Mouse (Mus musculus) lung, adult 2 months (tissue): ENCODE results near the gene Apoa5.

Experiments
- CTCF ChIP-seq: fragments of 200-500 bp; IDR thresholded peaks from 2 replicates; pipeline ENCODE4 v1.5.1; 2011; ENCODE audit warnings: mild to moderate bottlenecking, low read length, control low read depth; ENCODE audit not compliant: insufficient read depth
- POLR2A ChIP-seq: fragments of 200-500 bp; IDR thresholded peaks from 2 replicates; pipeline ENCODE4 v1.6.1; 2011; ENCODE audit warnings: low read depth, mild to moderate bottlenecking, control low read depth, low read length, borderline replicate concordance; ENCODE audit errors: extremely low read depth

- peak; percentile 77 for TF ChIP-seq CTCF
- no peak for TF ChIP-seq POLR2A
Observed at GRCm38 (mm10) chr9:46246752-46247324, 21.6 kb upstream of the Apoa5 start.
